Mouse (Mus musculus) layer of hippocampus, adult 11-12 months (tissue): Measurements from ENCODE around the gene Cps1.

Experiments used
- DNase-seq: peaks from one replicate; pipeline ENCODE4 v3.0.0; 2022; ENCODE audit warnings: low spot score

Cps1 gene

DNA sequence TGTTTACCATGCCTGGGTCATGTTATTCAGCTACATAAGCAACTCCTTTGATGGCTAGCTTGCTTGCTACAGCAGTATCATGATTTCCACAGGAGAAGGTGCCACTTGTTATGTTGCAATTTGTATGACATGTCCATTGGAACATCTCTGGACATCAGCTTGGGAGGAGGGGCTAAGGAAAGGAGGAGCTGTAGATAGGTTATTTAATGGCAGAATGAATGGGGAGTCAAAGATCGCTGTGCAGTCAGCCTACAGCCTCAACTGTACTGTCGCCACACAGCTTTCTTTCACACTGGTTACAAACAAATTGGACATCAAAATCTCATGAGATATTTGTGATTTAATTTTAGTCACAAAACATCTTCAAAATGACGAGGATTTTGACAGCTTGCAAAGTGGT lies at the start of gene Cps1:
Gene Cps1, plus strand, starts transcription at position 230 of the 400 bp plus-strand sequence.
- DNase-seq: no peak

GRCm38 (mm10) chr1:67077739-67078138 lies 45.1 kb upstream of the Cps1 start:
- no peak for DNase-seq

- DNase-seq: no peak
Observed at GRCm38 (mm10) chr1:67078666-67079065, 44.2 kb upstream of the Cps1 start.

DNA sequence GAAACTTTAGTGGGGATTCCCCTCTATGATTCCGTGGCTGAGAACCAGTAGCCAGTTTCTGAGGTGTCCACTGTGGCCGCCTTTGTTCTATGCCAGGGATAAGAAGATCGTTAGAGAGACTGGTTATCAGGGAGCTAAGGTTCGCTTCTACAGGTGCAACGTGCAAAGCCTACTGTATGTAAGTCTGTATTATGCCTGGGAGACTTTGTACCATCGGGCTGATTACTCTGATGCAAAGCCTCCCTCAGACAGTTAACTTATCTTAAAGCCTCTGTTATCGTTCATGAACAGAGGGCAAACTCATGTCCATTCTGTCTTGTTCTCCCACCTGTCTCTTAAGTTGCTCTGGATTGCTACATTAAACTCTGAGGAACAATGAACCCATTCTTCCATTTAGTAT lies 43.7 kb upstream of the Cps1 start:
- no peak for DNase-seq

- no peak for DNase-seq
Observed at GRCm38 (mm10) chr1:67092473-67092872, 30.4 kb upstream of the Cps1 start.

DNA sequence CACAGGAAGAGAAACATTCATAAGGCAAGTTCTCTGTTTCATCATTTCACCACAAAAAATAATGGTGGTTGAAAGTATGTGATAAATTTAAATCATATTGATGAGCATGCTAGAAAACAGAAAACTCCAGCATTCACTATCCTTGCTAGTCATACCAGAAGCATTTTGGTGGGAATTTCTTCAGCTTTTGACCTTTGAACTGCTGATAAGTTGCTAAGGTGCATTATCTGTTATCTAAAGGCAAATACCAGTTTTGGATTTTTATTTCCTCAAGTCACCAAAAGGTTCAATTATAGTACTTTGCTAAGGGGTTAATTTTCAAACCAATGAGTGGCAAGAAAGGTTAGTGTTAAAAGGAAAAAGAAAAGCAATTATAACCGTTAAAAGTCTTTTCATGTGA lies 23.6 kb upstream of the Cps1 start:
- DNase-seq: no peak

- DNase-seq: no peak
Observed at GRCm38 (mm10) chr1:67103476-67104248, 19.2 kb upstream of the Cps1 start.

DNA sequence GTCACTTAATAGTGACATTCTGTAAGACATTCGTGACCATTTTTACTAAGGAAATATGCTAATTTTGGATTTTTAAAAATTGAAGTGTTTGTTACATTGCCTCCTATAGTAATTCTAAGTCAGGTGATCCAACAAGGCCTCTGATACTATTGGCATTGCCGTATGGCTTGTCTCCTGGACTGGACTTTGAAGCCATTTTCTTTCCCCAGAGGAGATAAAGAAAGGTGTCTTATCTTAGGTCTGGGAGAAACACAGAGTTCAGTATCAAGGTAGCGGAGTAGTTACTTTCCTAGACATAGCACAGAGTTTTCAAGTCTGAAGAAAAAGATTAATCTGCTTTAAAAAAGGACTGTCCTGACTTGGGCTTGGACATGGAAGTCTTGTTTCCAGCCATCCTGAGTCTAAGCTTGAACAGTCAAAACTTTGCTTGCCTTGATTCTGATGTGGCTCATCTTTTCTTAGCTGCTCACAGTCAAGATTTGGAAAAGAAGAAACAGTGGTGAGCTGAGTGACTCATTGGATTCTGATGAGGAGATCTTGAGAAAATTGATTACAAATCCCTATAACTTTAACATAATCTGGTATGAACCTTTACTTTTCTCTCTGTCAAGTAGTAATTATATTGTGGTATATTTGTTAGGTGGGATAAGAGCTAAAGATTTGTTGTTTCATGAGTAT lies 11.1 kb upstream of the Cps1 start:
- DNase-seq: no peak

- no peak for DNase-seq
Observed at GRCm38 (mm10) chr1:67113343-67114030, 9.3 kb upstream of the Cps1 start.

GRCm38 (mm10) chr1:67116571-67116970 lies 6.3 kb upstream of the Cps1 start:
- DNase-seq: no peak

GRCm38 (mm10) chr1:67117778-67118177 lies 5.0 kb upstream of the Cps1 start:
- DNase-seq: no peak

GRCm38 (mm10) chr1:67125433-67125832 lies 2.6 kb downstream of the Cps1 start:
- DNase-seq: no peak

DNA sequence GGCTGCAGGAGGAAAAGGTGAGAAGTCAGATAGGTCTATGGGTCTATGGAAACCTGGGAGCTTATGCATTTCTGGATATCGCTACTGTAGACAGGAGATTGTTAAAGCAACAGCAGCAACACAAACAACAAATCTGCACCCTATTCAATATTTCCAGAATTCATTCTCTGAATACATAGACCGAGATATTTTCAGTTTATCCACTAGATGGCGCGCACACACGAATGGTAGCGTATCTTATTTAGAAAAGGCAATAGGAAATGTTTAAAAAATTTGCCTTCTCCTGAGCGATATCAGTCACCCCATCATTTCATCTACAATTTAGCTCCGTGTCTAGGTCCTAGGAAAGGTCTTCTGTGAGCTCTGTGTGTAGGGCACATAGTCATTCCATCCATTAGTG lies 21.1 kb downstream of the Cps1 start:
- peak; percentile 23 for DNase-seq

DNA sequence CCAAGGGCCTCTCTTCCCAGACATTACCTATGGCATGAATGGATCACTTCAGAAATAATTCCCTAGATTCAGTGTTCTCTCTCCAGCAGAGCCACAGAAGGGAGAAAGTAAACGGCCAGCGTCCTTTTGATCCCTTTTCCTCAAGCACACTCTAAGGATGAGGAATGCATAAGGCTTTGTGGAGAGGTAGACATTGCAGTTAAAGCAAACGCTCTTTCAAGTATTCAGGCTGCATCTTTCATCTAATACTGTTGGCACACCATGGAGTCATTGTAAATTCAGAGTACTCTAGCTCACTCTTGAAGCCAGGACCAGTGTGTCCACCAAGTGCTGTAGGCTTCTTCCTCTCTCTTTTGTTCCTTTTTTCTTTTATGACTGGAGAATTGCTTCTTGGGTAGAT lies 28.4 kb downstream of the Cps1 start:
- no peak for DNase-seq

DNA sequence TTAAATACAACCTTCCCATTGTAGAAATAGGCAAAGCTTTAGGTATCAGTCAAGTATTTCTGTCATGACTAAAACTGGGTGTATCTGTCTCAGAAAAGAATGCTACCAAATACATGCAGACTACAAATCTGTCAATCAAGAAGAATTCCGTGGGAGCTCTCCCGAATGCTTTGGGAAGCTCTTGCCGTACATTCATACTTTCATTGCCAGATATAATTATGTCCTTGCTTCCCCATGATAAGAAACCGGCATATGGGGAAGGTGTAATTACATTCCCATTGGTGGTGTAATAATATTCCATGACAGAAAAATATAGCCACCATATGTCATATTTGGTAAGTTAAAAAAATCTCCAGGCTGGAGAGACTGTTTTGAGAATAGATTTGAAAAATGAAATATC lies 44.5 kb downstream of the Cps1 start:
- no peak for DNase-seq

DNA sequence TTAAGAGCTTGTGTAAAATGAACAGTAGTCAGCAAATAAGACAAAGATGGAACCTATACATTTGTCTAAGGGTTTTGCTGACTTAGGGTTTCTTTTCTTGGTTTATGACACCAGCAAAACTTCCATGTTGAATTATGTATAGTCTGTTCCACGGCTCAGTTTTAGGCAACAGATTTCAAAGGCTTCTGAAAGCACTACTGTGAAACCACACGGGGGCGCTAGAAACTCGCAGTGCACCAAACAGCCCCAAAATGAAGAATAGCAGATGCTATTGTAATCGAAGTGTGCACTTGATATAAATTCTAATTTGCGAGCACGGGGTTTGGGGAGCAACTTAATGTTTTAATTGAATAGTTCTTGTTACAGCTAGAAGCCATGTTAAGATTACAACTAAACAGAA lies 58.3 kb downstream of the Cps1 start:
- DNase-seq: peak; percentile 58

- no peak for DNase-seq
Observed at GRCm38 (mm10) chr1:67182201-67182600, 59.4 kb downstream of the Cps1 start.

GRCm38 (mm10) chr1:67183532-67183931 lies 60.7 kb downstream of the Cps1 start:
- DNase-seq: peak; percentile 7

GRCm38 (mm10) chr1:67184134-67184533 lies 61.3 kb downstream of the Cps1 start:
- DNase-seq: no peak

DNA sequence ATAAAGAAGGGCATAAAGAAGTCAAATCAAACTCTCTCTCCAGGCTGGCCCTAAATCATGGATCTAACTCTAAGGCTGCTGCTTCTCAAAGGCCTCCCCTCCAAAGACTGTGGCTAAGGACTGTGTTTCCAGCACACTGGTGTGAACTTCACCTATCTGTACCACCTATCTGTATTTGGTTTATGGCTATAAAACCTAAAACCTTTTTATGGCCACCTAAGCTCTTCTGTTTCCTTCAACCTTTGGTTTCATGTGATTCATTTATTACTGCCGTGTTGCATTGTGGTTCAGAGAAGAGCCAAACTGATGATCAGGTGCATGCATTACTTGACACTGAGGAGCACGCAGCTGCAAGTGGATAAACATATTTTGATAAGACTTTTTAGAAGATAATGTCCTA lies 74.5 kb downstream of the Cps1 start:
- no peak for DNase-seq

DNA sequence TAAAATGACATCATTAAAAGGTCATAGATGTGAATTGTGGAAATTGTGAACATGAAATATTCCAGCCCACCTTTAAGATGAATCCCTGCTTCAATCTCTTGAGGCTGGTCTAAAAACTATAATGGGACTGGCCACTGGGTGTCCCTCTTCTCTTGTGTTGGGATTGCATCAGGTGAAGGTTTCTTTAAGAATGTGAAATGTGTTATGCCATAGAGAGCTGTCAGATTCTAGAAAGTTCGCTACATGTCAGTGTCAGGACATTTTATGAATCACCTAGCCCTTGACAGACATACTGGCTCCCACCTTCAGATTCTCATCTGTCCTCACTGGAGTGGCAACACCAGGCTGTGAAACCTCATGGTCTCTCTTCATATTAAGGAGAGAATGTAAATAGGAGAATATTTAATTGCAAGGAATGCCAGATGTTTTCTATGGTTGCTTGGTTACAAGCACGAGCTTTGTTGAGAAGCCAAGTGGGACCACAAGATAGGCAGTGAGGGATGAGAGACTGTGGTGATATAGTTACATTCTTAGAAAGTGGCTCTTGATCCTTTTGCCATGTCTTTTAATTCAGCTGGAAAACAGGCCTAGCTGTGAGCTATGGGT lies 95.6 kb downstream of the Cps1 start:
- peak; percentile 29 for DNase-seq

- peak; percentile 17 for DNase-seq
Observed at GRCm38 (mm10) chr1:67223666-67224065, 100.8 kb downstream of the Cps1 start.

DNA sequence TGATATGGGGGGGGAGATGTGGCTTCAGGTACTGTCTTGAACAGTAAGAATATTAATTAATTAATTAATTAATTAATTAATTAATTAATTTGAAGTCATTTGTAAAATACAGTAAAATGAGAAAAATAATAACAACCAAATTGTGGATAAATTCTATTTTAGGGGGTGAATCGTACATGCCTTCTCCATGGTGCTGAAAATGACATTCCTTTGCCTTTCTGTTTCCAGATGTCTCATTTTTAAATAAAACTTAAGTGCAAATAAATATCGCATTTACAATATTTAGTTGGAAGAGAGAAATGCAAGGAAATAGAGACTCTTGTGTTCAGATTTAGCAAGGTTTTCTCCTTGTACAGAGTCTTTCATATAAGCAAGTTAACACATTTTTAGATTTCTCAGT lies 112.0 kb downstream of the Cps1 start:
- DNase-seq: no peak
